Mouse (Mus musculus): ENCODE results near the gene Fam131a. TPM values are rescaled to one million over a fixed set of nuclear protein-coding genes. Genes with fewer than 3 reads are reported as not detected.

The Fam131a gene
- total and polyA plus RNA-seq, 3 experiments = 22.2 to 31.3 (median 24.6) TPM

DNA sequence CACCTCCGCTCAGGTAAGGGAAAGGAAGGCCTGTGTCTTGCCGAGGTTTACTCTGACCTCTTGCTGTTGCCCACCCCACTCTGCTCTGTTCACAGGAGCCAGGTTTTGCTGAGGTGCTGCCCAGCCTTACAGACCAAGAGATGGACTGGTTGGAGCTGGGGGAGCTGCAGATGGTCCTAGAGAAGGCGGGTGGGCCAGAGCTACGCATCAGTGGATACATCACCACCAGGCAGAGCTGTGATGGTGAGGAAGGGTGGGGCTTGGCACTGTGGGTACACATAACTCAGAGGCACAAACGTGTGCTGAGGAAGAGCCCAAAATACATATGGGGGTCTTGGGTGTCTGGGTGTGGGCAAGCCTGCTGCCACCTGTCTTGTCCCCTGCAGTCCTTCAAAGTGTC, 42.6 kb downstream of the Fam131a start:
- H3K36me3 ChIP-seq (ENCODE audit: control insufficient read depth, insufficient read depth, low read length) = no peaks in the 10 kb centered on the region
- peak in 1 of 2 experiments; percentile 10 for DNase-seq
- H3K27me3 ChIP-seq (ENCODE audit: control insufficient read depth, insufficient read depth, low read length) = peaks cover 2% of the 10 kb centered on the region; the same call in 1 of the 2 replicates
- intact Hi-C loops (cut with DNase I) = no loop called here
- no peak overlapping the region for H3K27ac ChIP-seq
- 71% methylated on average over 5 of the region's 5 CpGs for WGBS
- TF ChIP-seq CTCF (IDR thresholded peaks at IDR 0.05) (no peak), POLR2A (IDR thresholded peaks at IDR 0.05; ENCODE audit: insufficient read depth, low read depth, low read length) (no peak), EP300 (IDR thresholded peaks at IDR 0.05; ENCODE audit: insufficient read depth, low read depth, low read length) (no peak)
- no peaks in the 10 kb centered on the region for H3K79me2 ChIP-seq (replicated peaks; ENCODE audit: control insufficient read depth, insufficient read depth, low read length)
- no peaks in the 10 kb centered on the region; the same call in 1 of the 2 replicates for H3K4me1 ChIP-seq (ENCODE audit: control insufficient read depth, insufficient read depth, low read length)
- H3K9ac ChIP-seq (ENCODE audit: low read depth, low read length) = no peak overlapping the region
- H3K4me3 ChIP-seq = no peak overlapping the region

DNA sequence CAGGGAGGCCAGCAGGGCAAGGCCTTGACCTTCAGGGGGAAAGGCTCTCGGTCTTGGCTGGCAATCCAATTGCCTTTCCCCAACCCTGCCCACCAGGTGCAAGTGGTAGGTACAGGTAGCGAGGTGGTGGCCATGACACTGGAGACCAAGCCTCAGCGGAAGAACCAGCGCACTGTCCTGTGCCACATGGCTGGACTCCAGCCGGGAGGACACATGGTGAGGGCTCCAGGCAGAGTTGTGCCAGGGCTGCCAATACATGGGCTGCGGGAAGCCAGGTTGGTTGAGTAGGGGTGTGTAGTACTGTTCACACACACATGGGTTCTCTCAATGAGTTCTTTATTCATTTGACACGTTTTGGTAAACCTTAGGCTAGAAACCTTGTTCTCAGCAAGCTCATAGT, 43.1 kb downstream of the Fam131a start:
- Histone ChIP-seq H3K9ac (ENCODE audit: low read depth, low read length) (no peak overlapping the region), H3K79me2 (replicated peaks; ENCODE audit: control insufficient read depth, insufficient read depth, low read length) (no peaks in the 10 kb centered on the region), H3K27me3 (ENCODE audit: control insufficient read depth, insufficient read depth, low read length) (peaks cover 2% of the 10 kb centered on the region; the same call in 1 of the 2 replicates), H3K27ac (no peak overlapping the region), H3K4me3 (no peak overlapping the region), H3K36me3 (ENCODE audit: control insufficient read depth, insufficient read depth, low read length) (no peaks in the 10 kb centered on the region), H3K4me1 (ENCODE audit: control insufficient read depth, insufficient read depth, low read length) (no peaks in the 10 kb centered on the region; the same call in 1 of the 2 replicates)
- WGBS = 84% methylated on average over 7 of the region's 7 CpGs
- TF ChIP-seq EP300 (IDR thresholded peaks at IDR 0.05; ENCODE audit: insufficient read depth, low read depth, low read length) (no peak), CTCF (IDR thresholded peaks at IDR 0.05) (no peak), POLR2A (IDR thresholded peaks at IDR 0.05; ENCODE audit: insufficient read depth, low read depth, low read length) (no peak)
- intact Hi-C loops (cut with DNase I) = no loop called here
- peak in 1 of 2 experiments; percentile 12 for DNase-seq

DNA sequence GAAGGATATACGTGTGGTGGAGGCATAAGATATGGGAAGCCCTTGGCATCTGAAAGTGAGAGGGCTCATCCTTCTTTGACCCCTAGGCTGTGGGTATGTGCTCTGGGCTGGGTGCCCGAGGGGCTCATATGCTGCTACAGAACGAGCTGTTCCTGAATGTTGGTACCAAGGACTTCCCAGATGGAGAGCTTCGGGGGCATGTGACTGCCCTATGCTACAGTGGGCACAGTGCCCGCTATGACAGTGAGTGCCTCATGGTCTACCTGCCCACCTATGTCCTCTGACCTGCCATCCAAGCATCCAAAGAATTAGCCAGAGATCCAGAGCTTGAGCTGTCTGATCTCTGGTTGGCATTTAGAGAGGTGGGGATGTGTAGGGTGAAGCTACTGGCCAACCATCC, 43.8 kb downstream of the Fam131a start:
- peak in 1 of 2 experiments; percentile 15 for DNase-seq
- H3K27ac ChIP-seq = no peak overlapping the region
- intact Hi-C loops (cut with DNase I) = no loop called here
- no peaks in the 10 kb centered on the region for H3K36me3 ChIP-seq (ENCODE audit: control insufficient read depth, insufficient read depth, low read length)
- H3K27me3 ChIP-seq (ENCODE audit: control insufficient read depth, insufficient read depth, low read length) = peaks cover 2% of the 10 kb centered on the region; the same call in 1 of the 2 replicates
- no peaks in the 10 kb centered on the region; the same call in 1 of the 2 replicates for H3K4me1 ChIP-seq (ENCODE audit: control insufficient read depth, insufficient read depth, low read length)
- no peak overlapping the region for H3K4me3 ChIP-seq
- H3K79me2 ChIP-seq (replicated peaks; ENCODE audit: control insufficient read depth, insufficient read depth, low read length) = no peaks in the 10 kb centered on the region
- WGBS = 79% methylated on average over 5 of the region's 5 CpGs
- TF ChIP-seq CTCF (IDR thresholded peaks at IDR 0.05) (no peak), EP300 (IDR thresholded peaks at IDR 0.05; ENCODE audit: insufficient read depth, low read depth, low read length) (no peak), POLR2A (IDR thresholded peaks at IDR 0.05; ENCODE audit: insufficient read depth, low read depth, low read length) (no peak)
- H3K9ac ChIP-seq (ENCODE audit: low read depth, low read length) = no peak overlapping the region

DNA sequence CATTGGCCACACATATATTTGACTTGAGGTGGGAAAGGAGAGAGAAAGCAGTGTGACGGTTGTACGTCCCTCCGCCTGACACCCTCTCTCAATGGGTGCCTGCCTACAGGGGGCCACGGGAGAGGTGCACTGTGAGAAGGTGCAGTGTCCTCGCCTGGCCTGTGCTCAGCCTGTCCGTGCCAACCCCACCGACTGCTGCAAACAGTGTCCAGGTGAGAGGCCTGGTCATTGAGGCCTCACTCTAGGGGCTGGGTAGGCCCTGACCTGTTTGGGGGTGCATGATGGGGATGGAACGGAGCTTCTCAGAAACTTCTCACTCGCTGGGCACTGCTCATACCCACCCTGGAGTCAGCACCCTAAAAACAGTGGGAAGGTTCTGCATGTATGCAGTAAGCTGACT, 46.8 kb downstream of the Fam131a start:
- no peak overlapping the region for H3K4me3 ChIP-seq
- WGBS = 87% methylated on average over 9 of the region's 9 CpGs
- H3K4me1 ChIP-seq (ENCODE audit: control insufficient read depth, insufficient read depth, low read length) = no peaks in the 10 kb centered on the region
- H3K79me2 ChIP-seq (replicated peaks; ENCODE audit: control insufficient read depth, insufficient read depth, low read length) = no peaks in the 10 kb centered on the region
- H3K27ac ChIP-seq = no peak overlapping the region
- intact Hi-C loops (cut with DNase I) = no loop called here
- TF ChIP-seq CTCF (IDR thresholded peaks at IDR 0.05) = no peak
- no peak for TF ChIP-seq POLR2A (IDR thresholded peaks at IDR 0.05; ENCODE audit: insufficient read depth, low read depth, low read length)
- no peak for TF ChIP-seq EP300 (IDR thresholded peaks at IDR 0.05; ENCODE audit: insufficient read depth, low read depth, low read length)
- H3K27me3 ChIP-seq (ENCODE audit: control insufficient read depth, insufficient read depth, low read length) = no peaks in the 10 kb centered on the region; the same call in 1 of the 2 replicates
- no peak overlapping the region for H3K9ac ChIP-seq (ENCODE audit: low read depth, low read length)
- H3K36me3 ChIP-seq (ENCODE audit: control insufficient read depth, insufficient read depth, low read length) = no peaks in the 10 kb centered on the region
- DNase-seq = no peak

DNA sequence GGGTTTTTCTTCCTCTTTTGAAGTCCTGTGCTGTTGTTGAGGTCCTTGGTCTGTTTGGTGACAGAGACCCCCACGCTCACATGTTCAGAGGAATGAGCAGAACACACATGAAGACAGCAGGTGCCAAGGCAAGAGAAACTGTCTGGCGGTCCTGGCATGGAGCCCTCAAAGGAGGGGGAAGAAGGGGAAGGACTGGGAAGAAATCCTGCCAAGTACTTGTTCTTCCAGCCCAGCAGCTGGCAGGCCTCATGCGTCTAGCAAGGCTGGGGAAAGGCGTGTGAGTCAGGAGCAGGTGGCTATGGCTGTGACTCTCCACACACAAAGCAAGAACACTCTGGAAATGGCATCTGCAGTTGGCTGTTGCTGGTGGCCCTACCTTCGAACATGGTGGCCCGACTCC, 53.6 kb downstream of the Fam131a start:
- no peak overlapping the region for H3K9ac ChIP-seq (ENCODE audit: low read depth, low read length)
- no peak overlapping the region for H3K27ac ChIP-seq
- no peaks in the 10 kb centered on the region for H3K27me3 ChIP-seq (ENCODE audit: control insufficient read depth, insufficient read depth, low read length)
- no peaks in the 10 kb centered on the region for H3K36me3 ChIP-seq (ENCODE audit: control insufficient read depth, insufficient read depth, low read length)
- H3K4me3 ChIP-seq = no peak overlapping the region
- DNase-seq = peak; percentile 80 to 85
- no peaks in the 10 kb centered on the region; the same call in 1 of the 2 replicates for H3K4me1 ChIP-seq (ENCODE audit: control insufficient read depth, insufficient read depth, low read length)
- no peaks in the 10 kb centered on the region for H3K79me2 ChIP-seq (replicated peaks; ENCODE audit: control insufficient read depth, insufficient read depth, low read length)
- intact Hi-C loops (cut with DNase I) = no loop called here
- TF ChIP-seq POLR2A (IDR thresholded peaks at IDR 0.05; ENCODE audit: insufficient read depth, low read depth, low read length) (no peak), EP300 (IDR thresholded peaks at IDR 0.05; ENCODE audit: insufficient read depth, low read depth, low read length) (peak; percentile 86)
- WGBS = 51% methylated on average over 6 of the region's 6 CpGs

DNA sequence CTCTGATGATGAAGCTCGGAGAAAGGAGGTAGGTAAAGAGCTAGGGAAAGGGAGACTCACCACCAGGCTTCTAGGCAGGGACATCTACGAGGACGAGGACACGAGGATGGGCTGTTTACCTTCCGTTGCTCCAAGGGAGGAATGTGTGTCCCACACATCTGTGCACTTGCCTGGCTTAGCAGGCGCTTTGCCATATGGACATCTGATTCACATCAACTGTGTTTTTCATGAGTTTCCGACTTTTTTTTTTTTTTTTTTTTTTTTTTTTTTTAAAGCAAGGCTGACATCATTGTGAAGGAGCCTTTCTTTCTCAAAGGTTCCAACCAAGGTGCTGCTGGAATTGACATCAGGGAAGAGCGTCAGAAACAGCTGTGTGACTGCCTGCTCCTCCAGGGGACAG, 57.5 kb downstream of the Fam131a start:
- no peak overlapping the region for H3K4me3 ChIP-seq
- WGBS = 41% methylated on average over 8 of the region's 8 CpGs
- no peak overlapping the region for H3K27ac ChIP-seq
- no peak overlapping the region for H3K9ac ChIP-seq (ENCODE audit: low read depth, low read length)
- no peaks in the 10 kb centered on the region for H3K27me3 ChIP-seq (ENCODE audit: control insufficient read depth, insufficient read depth, low read length)
- no peaks in the 10 kb centered on the region for H3K36me3 ChIP-seq (ENCODE audit: control insufficient read depth, insufficient read depth, low read length)
- no peaks in the 10 kb centered on the region for H3K79me2 ChIP-seq (replicated peaks; ENCODE audit: control insufficient read depth, insufficient read depth, low read length)
- TF ChIP-seq CTCF (IDR thresholded peaks at IDR 0.05) (no peak), EP300 (IDR thresholded peaks at IDR 0.05; ENCODE audit: insufficient read depth, low read depth, low read length) (no peak), POLR2A (IDR thresholded peaks at IDR 0.05; ENCODE audit: insufficient read depth, low read depth, low read length) (no peak)
- intact Hi-C loops (cut with DNase I) = no loop called here
- DNase-seq = no peak
- H3K4me1 ChIP-seq (ENCODE audit: control insufficient read depth, insufficient read depth, low read length) = no peaks in the 10 kb centered on the region; the same call in 1 of the 2 replicates

Other genes with a start within 250 kb of the Fam131a start
- 10 to 100 TPM; 49.9 to 60.1 TPM for gene Eif2b5, start 194.4 kb upstream of the Fam131a start, total RNA-seq (2021)
- gene Eif2b5, start 194.4 kb upstream of the Fam131a start, polyA plus RNA-seq (2012; rRNA removed) = 26.0 and 40.5 TPM in 2 replicates
- gene Dvl3, start 176.3 kb upstream of the Fam131a start, total RNA-seq (2021) = 10 to 100 TPM; 46.0 to 49.7 TPM
- gene Dvl3, start 176.3 kb upstream of the Fam131a start, polyA plus RNA-seq (2012; rRNA removed) = 28.7 and 32.9 TPM in 2 replicates
- gene Ap2m1, start 157.8 kb upstream of the Fam131a start, total RNA-seq (2021) = 100 to 1,000 TPM; 195 to 211 TPM
- 307 and 322 TPM in 2 replicates for gene Ap2m1, start 157.8 kb upstream of the Fam131a start, polyA plus RNA-seq (2012; rRNA removed)
- gene Abcf3, start 144.7 kb upstream of the Fam131a start, total RNA-seq (2021) = 10 to 100 TPM; 72.9 to 74.4 TPM
- gene Abcf3, start 144.7 kb upstream of the Fam131a start, polyA plus RNA-seq (2012; rRNA removed) = 36.0 and 52.5 TPM in 2 replicates
- under 1 TPM in 1 of 2 experiments, not detected in 1; 0.18 TPM for gene Vwa5b2, start 103.8 kb upstream of the Fam131a start, total RNA-seq (2021)
- 0.06 TPM in 1 of 2 replicates, not detected in the other for gene Vwa5b2, start 103.8 kb upstream of the Fam131a start, polyA plus RNA-seq (2012; rRNA removed)
- 1 to 10 TPM; 5.7 to 7.7 TPM for gene Eef1akmt4, start 81.6 kb upstream of the Fam131a start, total RNA-seq (2021)
- gene Eef1akmt4, start 81.6 kb upstream of the Fam131a start, polyA plus RNA-seq (2012; rRNA removed) = 9.1 and 12.8 TPM in 2 replicates
- under 1 TPM in 1 of 2 experiments, not detected in 1; 0.43 TPM for gene Gm49333, start 81.6 kb upstream of the Fam131a start, total RNA-seq (2021)
- gene Gm49333, start 81.6 kb upstream of the Fam131a start, polyA plus RNA-seq (2012; rRNA removed) = 0.10 and 0.61 TPM in 2 replicates
- 10 to 100 TPM in 1 of 2 experiments, 1 to 10 TPM in 1; 9.9 to 10.4 TPM for gene Alg3, start 81.5 kb upstream of the Fam131a start, total RNA-seq (2021)
- 19.2 and 19.5 TPM in 2 replicates for gene Alg3, start 81.5 kb upstream of the Fam131a start, polyA plus RNA-seq (2012; rRNA removed)
- 1 to 10 TPM; 1.2 to 1.4 TPM for gene Camk2n2, start 72.0 kb upstream of the Fam131a start, total RNA-seq (2021)
- gene Camk2n2, start 72.0 kb upstream of the Fam131a start, polyA plus RNA-seq (2012; rRNA removed) = 1.2 and 1.4 TPM in 2 replicates
- gene Ece2, start 63.4 kb upstream of the Fam131a start, total RNA-seq (2021) = under 1 TPM; 0.42 to 0.66 TPM
- gene Ece2, start 63.4 kb upstream of the Fam131a start, polyA plus RNA-seq (2012; rRNA removed) = 0.68 and 0.97 TPM in 2 replicates
- gene Psmd2, start 41.6 kb upstream of the Fam131a start, total RNA-seq (2021) = 100 to 1,000 TPM; 180 to 212 TPM
- 96.9 and 178 TPM in 2 replicates for gene Psmd2, start 41.6 kb upstream of the Fam131a start, polyA plus RNA-seq (2012; rRNA removed)
- 100 to 1,000 TPM; 344 to 420 TPM for gene Eif4g1, start 24.9 kb upstream of the Fam131a start, total RNA-seq (2021)
- gene Eif4g1, start 24.9 kb upstream of the Fam131a start, polyA plus RNA-seq (2012; rRNA removed) = 343 and 423 TPM in 2 replicates
- 1 to 10 TPM; 9.0 TPM for gene Polr2h, start 24.4 kb downstream of the Fam131a start, total RNA-seq (2021)
- 11.8 and 12.6 TPM in 2 replicates for gene Polr2h, start 24.4 kb downstream of the Fam131a start, polyA plus RNA-seq (2012; rRNA removed)
- gene Clcn2, start 24.5 kb downstream of the Fam131a start, total RNA-seq (2021) = 1 to 10 TPM; 1.3 to 1.8 TPM
- 5.9 and 8.0 TPM in 2 replicates for gene Clcn2, start 24.5 kb downstream of the Fam131a start, polyA plus RNA-seq (2012; rRNA removed)
- 1 to 10 TPM; 2.0 to 2.2 TPM for gene Chrd, start 39.9 kb downstream of the Fam131a start, total RNA-seq (2021)
- 3.6 and 4.8 TPM in 2 replicates for gene Chrd, start 39.9 kb downstream of the Fam131a start, polyA plus RNA-seq (2012; rRNA removed)
- under 1 TPM in 1 of 2 experiments, not detected in 1; 0.18 TPM for gene Thpo, start 41.3 kb downstream of the Fam131a start, total RNA-seq (2021)
- gene Thpo, start 41.3 kb downstream of the Fam131a start, polyA plus RNA-seq (2012; rRNA removed) = 0.41 and 0.84 TPM in 2 replicates